Mouse (Mus musculus) heart, embryonic 16.5 days (tissue): ENCODE results near the gene Taok2. TPM values are rescaled to one million over a fixed set of nuclear protein-coding genes. Genes with fewer than 3 reads are reported as not detected.

ENCODE experiments used
- ATAC-seq: fragments of 200-750 bp; cut with Nextera tagmentation; replicated peaks from 2 replicates; pipeline ENCODE4 v1.8.0; 2017; ENCODE audit warnings: moderate number of reproducible peaks; ENCODE audit not compliant: insufficient read depth, low FRiP score; ENCODE audit errors: extremely low read depth
- H3K27ac ChIP-seq: fragments of 300-500 bp; sonication (generic); 2 replicates; pipeline ENCODE4 v1.5.1; 2014; ENCODE audit warnings: mild to moderate bottlenecking, low read length, control low read depth, moderate library complexity
- H3K27me3 ChIP-seq: fragments of 300-500 bp; sonication (generic); 2 replicates; pipeline ENCODE4 v1.6.1; 2014; ENCODE audit warnings: low read length, mixed read lengths; ENCODE audit not compliant: control insufficient read depth, insufficient read depth
- H3K36me3 ChIP-seq: fragments of 300-500 bp; sonication (generic); 2 replicates; pipeline ENCODE4 v1.6.1; 2014; ENCODE audit not compliant: control insufficient read depth, insufficient read depth
- H3K4me1 ChIP-seq: fragments of 300-500 bp; sonication (generic); 2 replicates; pipeline ENCODE4 v1.6.1; 2014; ENCODE audit warnings: low read length, mixed read lengths; ENCODE audit not compliant: control insufficient read depth, insufficient read depth
- H3K4me2 ChIP-seq: fragments of 300-500 bp; sonication (generic); 2 replicates; pipeline ENCODE4 v1.6.1; 2014; ENCODE audit warnings: low read depth, mild to moderate bottlenecking, control low read depth, low read length
- H3K4me3 ChIP-seq: fragments of 300-500 bp; sonication (generic); 2 replicates; pipeline ENCODE4 v1.5.1; 2014; ENCODE audit warnings: mild to moderate bottlenecking, control low read depth, low read length
- H3K9ac ChIP-seq: fragments of 300-500 bp; sonication (generic); 2 replicates; pipeline ENCODE4 v1.6.1; 2014; ENCODE audit warnings: low read length, control low read depth
- H3K9me3 ChIP-seq: fragments of 300-500 bp; sonication (generic); replicated peaks from 2 replicates; pipeline ENCODE4 v1.6.1; 2016; ENCODE audit warnings: low read length; ENCODE audit not compliant: control insufficient read depth
- WGBS: fragments of 180-500 bp; shearing (Covaris S2); extraction: QIAGEN DNeasy Blood & Tissue Kit; methylation state at CpG from one replicate; pipeline ENCODE4 v1.1.7; 2014; 5-methylcytosine and 5-hydroxymethylcytosine counted together
- polyA plus RNA-seq: library from polyadenylated mRNA; unstranded; fragments of >200 nt; fragmentation: Nextera tagmentation; extraction: Ambion mirVana; gene quantifications from 2 replicates; pipeline ENCODE4 v1.2.1, GENCODE M21; 2015

The Taok2 gene
- polyA plus RNA-seq, 1 experiment from 2014 or later: 31.1 TPM

GRCm38 (mm10) chr7:126825952-126826351 is 58.6 kb downstream of the Taok2 start:
- no peaks in the 10 kb centered on the region for H3K36me3 ChIP-seq
- no peak overlapping the region for H3K27ac ChIP-seq
- H3K9me3 ChIP-seq: no peaks in the 10 kb centered on the region
- WGBS: 51% methylated on average over 5 of the region's 5 CpGs
- ATAC-seq: no peak
- H3K27me3 ChIP-seq: peaks cover 36% of the 10 kb centered on the region
- no peak overlapping the region for H3K9ac ChIP-seq
- no peak overlapping the region for H3K4me2 ChIP-seq
- no peak overlapping the region for H3K4me3 ChIP-seq
- H3K4me1 ChIP-seq: peaks cover 9% of the 10 kb centered on the region

GRCm38 (mm10) chr7:126825403-126825802 is 59.1 kb downstream of the Taok2 start:
- Histone ChIP-seq H3K27me3 (peaks cover 31% of the 10 kb centered on the region), H3K4me1 (peaks cover 9% of the 10 kb centered on the region), H3K4me2 (no peak overlapping the region), H3K36me3 (no peaks in the 10 kb centered on the region), H3K9ac (no peak overlapping the region), H3K4me3 (no peak overlapping the region), H3K27ac (no peak overlapping the region), H3K9me3 (no peaks in the 10 kb centered on the region)
- ATAC-seq: no peak
- 18% methylated on average over 8 of the region's 8 CpGs for WGBS

- ATAC-seq: no peak
- peaks cover 9% of the 10 kb centered on the region for H3K4me1 ChIP-seq
- no peak overlapping the region for H3K27ac ChIP-seq
- no peak overlapping the region for H3K4me2 ChIP-seq
- peaks cover 29% of the 10 kb centered on the region for H3K27me3 ChIP-seq
- H3K4me3 ChIP-seq: no peak overlapping the region
- no peak overlapping the region for H3K9ac ChIP-seq
- 21% methylated on average over 10 of the region's 10 CpGs for WGBS
- no peaks in the 10 kb centered on the region for H3K36me3 ChIP-seq
- H3K9me3 ChIP-seq: no peaks in the 10 kb centered on the region
Measured at GRCm38 (mm10) chr7:126823940-126824339, 60.6 kb downstream of the Taok2 start.

- H3K27ac ChIP-seq: no peak overlapping the region
- WGBS: 4% methylated on average over 16 of the region's 19 CpGs
- ATAC-seq: no peak
Measured at GRCm38 (mm10) chr7:126823202-126823711, 61.2 kb downstream of the Taok2 start.

GRCm38 (mm10) chr7:126822741-126823140 is 61.8 kb downstream of the Taok2 start:
- no peak overlapping the region for H3K9ac ChIP-seq
- peaks cover 29% of the 10 kb centered on the region for H3K27me3 ChIP-seq
- no peak overlapping the region; the same call in 1 of the 2 replicates for H3K4me3 ChIP-seq
- 22% methylated on average over 9 of the region's 9 CpGs for WGBS
- H3K4me2 ChIP-seq: peak overlapping the region; percentile 49; the same call in 1 of the 2 replicates
- no peaks in the 10 kb centered on the region for H3K36me3 ChIP-seq
- no peaks in the 10 kb centered on the region for H3K9me3 ChIP-seq
- peaks cover 9% of the 10 kb centered on the region for H3K4me1 ChIP-seq
- ATAC-seq: no peak
- H3K27ac ChIP-seq: no peak overlapping the region

More at GRCm38 (mm10) chr7:126823202-126823711, 61.2 kb downstream of the Taok2 start:
- H3K4me3 ChIP-seq: peak overlapping the region; percentile 34
- no peaks in the 10 kb centered on the region for H3K36me3 ChIP-seq
- H3K4me2 ChIP-seq: peak overlapping the region; percentile 49
- peaks cover 29% of the 10 kb centered on the region for H3K27me3 ChIP-seq
- H3K9ac ChIP-seq: no peak overlapping the region
- H3K9me3 ChIP-seq: no peaks in the 10 kb centered on the region
- H3K4me1 ChIP-seq: peaks cover 9% of the 10 kb centered on the region

- Histone ChIP-seq H3K4me1 (peaks cover 9% of the 10 kb centered on the region), H3K27me3 (peaks cover 27% of the 10 kb centered on the region), H3K27ac (no peak overlapping the region), H3K4me2 (no peak overlapping the region), H3K36me3 (no peaks in the 10 kb centered on the region), H3K9ac (no peak overlapping the region), H3K9me3 (no peaks in the 10 kb centered on the region), H3K4me3 (no peak overlapping the region)
- peak; percentile 64; the same call in 1 of the 2 replicates for ATAC-seq
- WGBS: 18% methylated on average over 7 of the region's 7 CpGs
Measured at GRCm38 (mm10) chr7:126821835-126822511, 62.5 kb downstream of the Taok2 start.

- 16% methylated on average over 1 of the region's 1 CpGs for WGBS
Measured at GRCm38 (mm10) chr7:126818818-126819217, 65.7 kb downstream of the Taok2 start.

GRCm38 (mm10) chr7:126817595-126817994 is 66.9 kb downstream of the Taok2 start:
- Histone ChIP-seq H3K4me2 (no peak overlapping the region), H3K4me3 (no peak overlapping the region), H3K27ac (no peak overlapping the region), H3K9me3 (no peaks in the 10 kb centered on the region), H3K9ac (no peak overlapping the region), H3K27me3 (peaks cover 5% of the 10 kb centered on the region), H3K4me1 (peaks cover 2% of the 10 kb centered on the region), H3K36me3 (no peaks in the 10 kb centered on the region)
- WGBS: 79% methylated on average over 7 of the region's 7 CpGs
- no peak for ATAC-seq

More at GRCm38 (mm10) chr7:126818818-126819217, 65.7 kb downstream of the Taok2 start:
- no peak overlapping the region for H3K4me2 ChIP-seq
- H3K27me3 ChIP-seq: peaks cover 16% of the 10 kb centered on the region
- H3K4me3 ChIP-seq: no peak overlapping the region
- no peak overlapping the region for H3K9ac ChIP-seq
- H3K27ac ChIP-seq: no peak overlapping the region
- ATAC-seq: no peak
- H3K36me3 ChIP-seq: no peaks in the 10 kb centered on the region
- no peaks in the 10 kb centered on the region for H3K9me3 ChIP-seq
- peaks cover 9% of the 10 kb centered on the region for H3K4me1 ChIP-seq

- Histone ChIP-seq H3K4me3 (no peak overlapping the region), H3K27ac (no peak overlapping the region), H3K4me1 (no peaks in the 10 kb centered on the region), H3K4me2 (no peak overlapping the region), H3K9me3 (no peaks in the 10 kb centered on the region), H3K27me3 (no peaks in the 10 kb centered on the region), H3K36me3 (no peaks in the 10 kb centered on the region), H3K9ac (no peak overlapping the region)
- ATAC-seq: no peak
- WGBS: 85% methylated on average over 8 of the region's 8 CpGs
Measured at GRCm38 (mm10) chr7:126816494-126816893, 68.0 kb downstream of the Taok2 start.
